Mouse (Mus musculus) T-helper 1 cell (primary cell): ENCODE results near the gene Mrgpra9.
"Not testable (repeated sequence)": the region's sequence is repeated elsewhere in the genome, so short reads cannot be mapped to it uniquely, and the experiment has no call there.

Experiments
- in situ Hi-C: fragments of 300-600 bp; cut with MboI, MseI; formaldehyde crosslinking; loops from one replicate; pipeline ENCODE4 v1.15.1; 2025; ENCODE audit warnings: high pct_unique_total_duplicates

Gene Mrgpra9

GRCm38 (mm10) chr7:47252770-47253169 lies at the start of gene Mrgpra9:
Gene Mrgpra9, minus strand, starts transcription at chr7:47252848.
- in situ Hi-C loops: no loop called here

DNA sequence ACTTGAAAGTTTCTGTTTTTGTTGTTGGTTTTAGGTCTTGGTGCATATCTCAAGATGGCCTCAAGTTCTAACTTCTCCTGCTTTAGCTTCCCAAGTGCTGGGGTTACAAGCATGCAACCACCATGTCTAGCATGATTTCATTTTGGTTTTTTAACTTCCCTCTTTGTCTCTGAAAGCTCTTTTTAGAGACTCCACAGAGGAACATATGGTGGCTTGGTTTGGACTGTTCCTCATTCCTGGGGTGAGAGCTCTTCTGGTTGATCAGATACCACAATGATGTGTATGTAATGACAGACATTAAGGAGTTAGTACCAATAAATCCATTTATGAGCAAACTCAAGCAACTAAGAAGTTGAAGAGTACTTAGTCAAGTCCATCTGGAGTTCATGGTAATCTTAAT lies 47.0 kb upstream of the Mrgpra9 start:
- in situ Hi-C loops: not testable (repeated sequence)

GRCm38 (mm10) chr7:47271547-47271946 lies 18.9 kb upstream of the Mrgpra9 start:
- in situ Hi-C loops: not testable (repeated sequence)

- in situ Hi-C loops: no loop called here
Measured at GRCm38 (mm10) chr7:47244658-47245057, 8.0 kb downstream of the Mrgpra9 start.

- in situ Hi-C loops: no loop called here
Measured at GRCm38 (mm10) chr7:47204830-47205229, 47.8 kb downstream of the Mrgpra9 start, which contains the start of gene Mrgpra6. Gene Mrgpra6, minus strand, starts transcription at chr7:47204920.

- in situ Hi-C loops: no loop called here
Measured at GRCm38 (mm10) chr7:47195271-47195670, 57.4 kb downstream of the Mrgpra9 start.
